Mouse (Mus musculus) left cerebral cortex, postnatal 36 days (tissue): ENCODE data around the gene Alyref2. TPM values are rescaled to one million over a fixed set of nuclear protein-coding genes. Genes with fewer than 3 reads are reported as not detected.
"Not testable (repeated sequence)": the region's sequence is repeated elsewhere in the genome, so short reads cannot be mapped to it uniquely, and the experiment has no call there.

ENCODE experiments used
- DNase-seq, 2 experiments: peaks; one replicate each; pipeline ENCODE4 v3.0.0; 2021 to 2022; ENCODE audit warnings: low spot score in 2 of 2, mixed read lengths in 1 of 2
- intact Hi-C: fragments of 180-260 bp; cut with DNase I; formaldehyde crosslinking; loops from one replicate; pipeline ENCODE4 v1.15.1; 2025
- total RNA-seq, 2 experiments: library from RNA; stranded (reverse); gene quantifications; 2 replicates each; pipeline ENCODE4 v1.2.3; 2021

The Alyref2 gene
- total RNA-seq: 1 to 10 TPM; 4.2 to 5.9 TPM

- intact Hi-C loops: loop anchor here (1.0 kb wide), 2 partner anchors 92 to 111 kb away; partner anchors contain the start of gene Usf1
- peak; percentile 88 to 89 for DNase-seq
Observed at GRCm38 (mm10) chr1:171503250-171503591, at the start of gene Alyref2. Alyref2 (plus strand) TSS chr1:171503478.

DNA sequence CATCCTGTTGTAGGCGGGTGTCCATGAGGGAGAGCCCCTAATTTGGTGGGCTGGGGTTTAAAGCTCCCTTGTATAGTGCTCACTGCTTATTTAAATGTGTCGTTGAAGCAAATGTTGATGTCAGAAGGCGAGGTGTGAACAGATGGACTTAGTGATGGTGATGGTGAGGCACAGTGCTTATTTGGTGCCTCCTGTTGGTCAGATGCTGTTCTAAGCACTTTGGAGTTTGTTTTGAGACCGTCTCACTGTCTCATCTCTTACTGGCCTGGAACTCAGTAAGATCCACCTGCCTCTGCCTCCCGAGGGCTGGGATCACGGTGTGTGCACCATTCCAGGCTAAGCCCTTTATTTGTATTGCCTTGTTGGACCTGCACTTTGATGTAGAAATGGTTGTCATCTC is 48.4 kb upstream of the Alyref2 start:
- intact Hi-C loops: no loop called here
- no peak for DNase-seq

GRCm38 (mm10) chr1:171457568-171457967 is 45.7 kb upstream of the Alyref2 start:
- intact Hi-C loops: no loop called here
- DNase-seq: no peak

DNA sequence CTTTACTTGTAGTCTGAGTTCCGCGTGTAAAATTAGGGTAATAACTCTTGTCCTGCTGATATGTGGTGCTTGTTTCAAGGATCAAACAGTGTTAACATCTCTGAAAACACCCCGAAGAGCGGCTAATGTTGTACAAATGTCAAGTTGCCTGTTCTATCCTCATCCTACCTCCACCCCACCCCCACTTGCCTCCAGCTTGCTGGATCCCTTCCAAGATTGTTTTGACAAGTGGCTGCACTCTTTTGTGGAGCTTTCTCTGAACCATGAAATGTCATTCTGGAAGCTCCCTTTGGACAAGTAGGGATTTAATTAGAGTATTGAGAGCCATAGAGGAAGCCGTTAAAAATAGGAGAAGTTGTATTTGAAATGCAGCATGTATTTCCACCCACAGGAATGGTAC is 43.5 kb upstream of the Alyref2 start:
- intact Hi-C loops: no loop called here
- no peak for DNase-seq

- no peak for DNase-seq
- intact Hi-C loops: no loop called here
Observed at GRCm38 (mm10) chr1:171460551-171461503, 42.5 kb upstream of the Alyref2 start.

DNA sequence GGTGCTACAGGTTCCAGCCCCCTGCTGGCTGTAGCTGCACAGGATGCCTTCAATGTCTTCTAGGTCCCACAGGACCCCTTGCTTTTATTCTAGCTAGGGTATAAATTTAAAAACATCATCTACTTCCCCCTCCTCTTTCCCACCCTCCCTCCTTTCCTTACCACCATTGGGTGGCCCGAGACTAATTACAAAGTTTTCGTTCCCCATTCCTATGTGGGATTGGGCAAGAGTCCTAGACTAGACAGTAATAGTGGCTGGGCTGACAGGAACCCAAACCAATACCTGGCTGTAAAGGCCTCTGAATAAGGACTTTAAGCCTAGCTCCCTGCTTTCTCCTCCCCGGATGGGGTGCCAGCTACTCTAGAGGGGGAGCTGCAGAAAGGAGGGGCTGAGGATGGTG is 40.1 kb upstream of the Alyref2 start:
- intact Hi-C loops: no loop called here
- no peak for DNase-seq

GRCm38 (mm10) chr1:171465749-171466412 is 37.4 kb upstream of the Alyref2 start:
- no peak for DNase-seq
- intact Hi-C loops: no loop called here

DNA sequence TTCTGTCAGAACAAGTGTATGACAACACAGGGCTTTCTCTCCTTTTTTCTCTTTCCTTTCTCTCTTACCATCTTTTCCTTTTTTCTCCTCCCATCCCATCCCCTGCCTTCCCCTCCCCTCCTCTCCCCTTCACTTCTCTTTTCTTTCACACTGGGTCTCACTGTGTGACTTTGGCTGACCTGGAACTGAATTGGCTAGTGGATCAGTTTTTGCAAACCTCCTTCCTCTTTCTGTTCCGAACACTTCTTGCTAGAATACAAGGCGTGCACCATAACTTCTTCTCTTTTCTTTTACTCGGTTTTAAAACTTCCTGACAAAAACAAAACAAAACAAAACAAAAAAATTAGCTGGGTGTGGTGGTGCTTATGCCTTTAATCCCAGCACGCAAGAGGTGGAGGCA is 36.7 kb upstream of the Alyref2 start:
- DNase-seq: no peak
- intact Hi-C loops: no loop called here

DNA sequence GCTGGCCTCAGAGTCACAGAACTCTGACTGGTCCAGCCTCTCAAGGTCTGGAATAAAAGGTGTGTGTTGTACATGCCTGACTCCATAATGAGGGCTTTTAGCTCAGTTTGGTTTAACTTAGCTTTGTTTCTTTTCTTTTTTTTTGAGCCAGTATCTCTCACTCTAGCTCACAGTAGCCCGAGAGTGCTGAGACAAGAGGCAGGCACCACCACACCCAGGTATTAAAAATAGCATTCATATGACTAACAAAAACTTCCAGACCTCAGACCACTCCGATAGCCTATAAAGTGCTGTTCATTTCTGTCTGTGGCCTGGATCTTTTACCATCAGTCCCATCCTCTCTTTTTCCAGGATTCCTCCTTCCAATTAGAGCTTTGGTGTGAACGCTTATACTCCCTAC is 33.6 kb upstream of the Alyref2 start:
- DNase-seq: no peak
- intact Hi-C loops: no loop called here

- peak in 1 of 2 experiments; percentile 33 for DNase-seq
- intact Hi-C loops: no loop called here
Observed at GRCm38 (mm10) chr1:171470371-171470871, 32.9 kb upstream of the Alyref2 start.

- intact Hi-C loops: no loop called here
- no peak for DNase-seq
Observed at GRCm38 (mm10) chr1:171470896-171471295, 32.4 kb upstream of the Alyref2 start.

- no peak for DNase-seq
- intact Hi-C loops: no loop called here
Observed at GRCm38 (mm10) chr1:171471452-171471851, 31.8 kb upstream of the Alyref2 start.

- DNase-seq, intact Hi-C loops: not testable (repeated sequence)
Observed at GRCm38 (mm10) chr1:171471941-171472340, 31.3 kb upstream of the Alyref2 start.

DNA sequence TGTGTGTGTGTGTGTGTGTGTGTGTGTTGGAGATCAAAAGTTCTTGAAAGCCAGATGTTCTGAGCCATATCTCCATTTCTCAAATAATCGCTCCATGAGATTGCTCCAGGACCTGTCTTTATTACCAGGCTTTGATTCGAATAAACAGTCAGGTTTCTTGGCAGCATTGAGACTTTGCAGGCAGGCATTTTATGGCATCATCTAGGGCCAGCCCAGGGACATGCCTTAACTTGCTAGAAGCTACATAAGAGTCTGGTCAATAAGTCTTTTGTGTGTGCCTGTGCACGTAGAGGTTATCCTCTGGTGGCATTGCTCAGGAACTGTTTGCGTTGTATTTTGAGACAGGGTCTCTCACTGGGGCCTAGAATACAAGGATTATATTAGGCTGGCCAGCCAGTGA is 29.8 kb upstream of the Alyref2 start:
- intact Hi-C loops: no loop called here

DNA sequence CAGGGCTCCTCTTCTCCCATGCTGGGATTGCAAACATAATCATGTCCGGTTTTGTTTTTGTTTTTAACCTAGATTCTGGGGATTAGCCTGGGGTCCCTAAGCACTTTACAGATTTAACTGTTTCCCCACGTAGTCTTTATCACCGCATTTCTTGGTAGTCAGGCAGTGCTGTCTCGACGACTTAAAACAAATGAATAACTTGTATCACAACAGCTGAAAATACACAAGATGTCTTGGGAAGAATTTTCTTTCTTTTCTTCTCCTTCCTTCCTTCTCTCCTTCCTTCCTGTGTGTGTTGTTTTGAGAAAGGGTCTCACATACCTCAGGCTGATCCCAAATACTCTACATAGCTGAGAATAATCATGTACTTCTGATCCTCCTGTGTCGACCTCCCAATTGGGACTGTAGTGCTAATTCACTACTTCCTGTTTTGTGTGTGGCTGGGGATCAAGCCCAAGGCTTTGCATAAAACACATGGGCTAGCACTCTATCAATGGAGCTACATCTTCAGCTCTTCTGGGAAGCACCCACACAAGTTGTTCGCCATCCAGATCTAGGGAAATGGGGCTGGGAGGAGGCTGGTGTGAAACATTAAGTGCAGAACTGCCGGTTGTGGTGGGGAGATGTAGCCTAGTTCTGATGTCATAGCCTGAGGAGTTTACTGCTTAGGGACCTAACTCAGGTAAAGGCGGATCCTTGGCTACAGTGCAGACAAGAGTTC is 29.2 kb upstream of the Alyref2 start:
- DNase-seq: no peak
- intact Hi-C loops: no loop called here

More for the DNA sequence above, 29.8 kb upstream of the Alyref2 start:
- DNase-seq: no peak

- intact Hi-C loops: loop anchor here (5.0 kb wide), 1 partner anchor 65 kb away; the partner anchor contains the start of gene Usf1
- DNase-seq: no peak
Observed at GRCm38 (mm10) chr1:171477123-171477522, 26.2 kb upstream of the Alyref2 start.

- intact Hi-C loops: loop anchor here (2.0 to 5.0 kb wide), 2 partner anchors 66 to 117 kb away; partner anchors contain the start of genes Klhdc9 and Usf1
- no peak for DNase-seq
Observed at GRCm38 (mm10) chr1:171477758-171478545, 25.3 kb upstream of the Alyref2 start.

GRCm38 (mm10) chr1:171478968-171479367 is 24.3 kb upstream of the Alyref2 start:
- peak; percentile 45 to 67 for DNase-seq
- intact Hi-C loops: loop anchor here (2.0 to 5.0 kb wide), 2 partner anchors 67 to 118 kb away; partner anchors contain the start of genes Klhdc9 and Usf1

GRCm38 (mm10) chr1:171494241-171494640 is 9.0 kb upstream of the Alyref2 start:
- intact Hi-C loops: no loop called here
- no peak for DNase-seq
